Mouse (Mus musculus) G1E (cell line): ENCODE results near the gene Ltb4r1.

ENCODE experiments used
- CTCF ChIP-seq: IDR thresholded peaks from 2 replicates; pipeline ENCODE4 v1.5.1; 2012; ENCODE audit warnings: low read depth, low read length, inconsistent platforms, mixed read lengths
- GATA1 ChIP-seq: IDR thresholded peaks from 2 replicates; pipeline ENCODE4 v1.6.1; 2012; ENCODE audit warnings: borderline replicate concordance, low read length, inconsistent platforms, mixed read lengths
- GATA2 ChIP-seq: IDR thresholded peaks from 2 replicates; pipeline ENCODE4 v1.6.1; 2012; ENCODE audit warnings: low read depth, low read length, inconsistent platforms, borderline replicate concordance
- POLR2AphosphoS5 ChIP-seq: IDR thresholded peaks from 2 replicates; pipeline ENCODE4 v1.6.1; 2012; ENCODE audit warnings: low read depth, low read length, inconsistent platforms; ENCODE audit not compliant: insufficient replicate concordance
- TAL1 ChIP-seq: conservative IDR thresholded peaks from 2 replicates; pipeline ENCODE4 v1.6.1; 2012; ENCODE audit warnings: low read depth, low read length, inconsistent platforms, mixed read lengths

DNA sequence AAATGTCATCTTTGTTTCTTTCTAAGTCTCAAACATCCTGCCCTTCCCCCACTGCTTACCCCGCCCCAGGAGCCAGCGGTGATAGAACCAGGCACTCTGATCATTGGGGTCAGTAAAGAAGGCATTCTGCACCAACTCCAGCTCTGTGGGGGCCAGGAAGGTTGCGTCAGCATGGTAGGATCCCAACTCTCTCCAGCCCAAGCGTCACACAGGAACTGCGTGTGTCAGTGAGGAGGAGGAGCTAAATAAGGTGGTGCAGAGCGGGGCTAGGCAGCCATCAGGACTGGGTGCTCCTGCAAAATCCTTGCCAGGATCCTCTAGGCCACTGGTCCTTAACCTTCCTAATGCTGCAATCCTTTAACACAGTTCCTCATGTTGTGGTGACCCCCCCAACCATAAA, 46.0 kb upstream of the Ltb4r1 start:
- TF ChIP-seq CTCF (no peak), POLR2AphosphoS5 (no peak), TAL1 (no peak), GATA1 (no peak), GATA2 (no peak)
